Mouse (Mus musculus) olfactory bulb, adult 2 months (tissue): ENCODE measurements around the gene Specc1. TPM values are rescaled to one million over a fixed set of nuclear protein-coding genes. Genes with fewer than 3 reads are reported as not detected.

ENCODE experiments used
- H3K27ac ChIP-seq: fragments of 200-500 bp; 2 replicates; pipeline ENCODE4 v1.5.1; 2012; ENCODE audit warnings: low read depth, low read length; ENCODE audit not compliant: insufficient read depth
- H3K4me1 ChIP-seq: fragments of 200-500 bp; 2 replicates; pipeline ENCODE4 v1.6.1; 2012; ENCODE audit warnings: low read length; ENCODE audit not compliant: control insufficient read depth, insufficient read depth
- H3K4me3 ChIP-seq: fragments of 200-500 bp; 2 replicates; pipeline ENCODE4 v1.5.1; 2012; ENCODE audit warnings: mild to moderate bottlenecking, low read depth, low read length, moderate library complexity; ENCODE audit not compliant: insufficient read depth
- CTCF ChIP-seq: fragments of 200-500 bp; IDR thresholded peaks from 2 replicates; pipeline ENCODE4 v1.5.1; 2012; ENCODE audit warnings: low read depth, mild to moderate bottlenecking, low read length, moderate library complexity; ENCODE audit not compliant: insufficient read depth
- POLR2A ChIP-seq: fragments of 200-500 bp; IDR thresholded peaks from 2 replicates; pipeline ENCODE4 v1.6.1; 2012; ENCODE audit warnings: mild to moderate bottlenecking, low read depth, low read length, moderate library complexity; ENCODE audit not compliant: insufficient read depth
- WGBS: fragments of 180-500 bp; shearing (Covaris S2); methylation state at CpG from one replicate; pipeline ENCODE4 v1.1.7; 2018; 5-methylcytosine and 5-hydroxymethylcytosine counted together
- polyA plus RNA-seq: library from polyadenylated mRNA; stranded (reverse); fragments of >200 nt; gene quantifications from 2 replicates; pipeline ENCODE4 v1.2.4, GENCODE M21; 2012; ENCODE audit warnings: low replicate concordance; ENCODE audit not compliant: missing spikeins, insufficient read depth, insufficient read length

Specc1 gene
- polyA plus RNA-seq, 1 experiment: not detected

DNA sequence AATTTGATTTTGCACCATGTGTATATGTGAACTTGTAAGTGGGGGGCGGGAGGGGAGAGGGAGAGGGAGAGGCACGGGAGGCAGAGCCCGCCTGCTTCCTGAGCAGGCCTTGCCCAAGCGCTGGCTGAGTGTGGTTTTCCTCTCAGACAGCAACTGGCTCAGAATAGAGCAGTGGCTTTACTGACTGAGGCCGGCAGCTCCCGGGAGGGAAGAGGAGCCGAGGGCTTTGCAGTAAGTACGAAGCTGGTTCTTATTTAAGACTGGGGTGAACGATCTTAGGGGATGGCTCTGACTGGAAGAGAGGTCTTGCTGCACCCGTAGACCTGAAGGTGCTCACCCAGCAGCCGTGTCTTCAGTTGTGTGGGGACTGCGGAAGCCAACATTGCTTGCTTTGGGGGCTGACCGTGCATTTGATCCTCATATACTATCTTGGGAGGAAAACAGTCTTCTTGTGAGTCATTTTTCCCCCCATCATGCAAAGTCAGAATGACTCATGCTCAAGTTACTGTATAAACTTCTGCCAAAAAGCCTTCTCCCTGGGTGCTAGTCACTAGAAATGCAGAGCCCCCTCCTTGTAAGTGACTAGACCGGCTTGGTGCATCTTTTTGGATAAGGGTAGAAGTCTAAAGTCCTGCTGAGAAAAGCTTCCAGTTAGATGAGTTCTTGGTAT lies 48.8 kb downstream of the Specc1 start:
- H3K27ac ChIP-seq: peak overlapping the region; percentile 96
- peak overlapping the region; percentile 17; the same call in 1 of the 2 replicates for H3K4me3 ChIP-seq
- peaks cover 27% of the 10 kb centered on the region for H3K4me1 ChIP-seq
- 25% methylated on average over 14 of the region's 14 CpGs for WGBS
- TF ChIP-seq POLR2A (0 out of 2 replicates have a peak, but pooled peaks have one; percentile 13), CTCF (no peak)

DNA sequence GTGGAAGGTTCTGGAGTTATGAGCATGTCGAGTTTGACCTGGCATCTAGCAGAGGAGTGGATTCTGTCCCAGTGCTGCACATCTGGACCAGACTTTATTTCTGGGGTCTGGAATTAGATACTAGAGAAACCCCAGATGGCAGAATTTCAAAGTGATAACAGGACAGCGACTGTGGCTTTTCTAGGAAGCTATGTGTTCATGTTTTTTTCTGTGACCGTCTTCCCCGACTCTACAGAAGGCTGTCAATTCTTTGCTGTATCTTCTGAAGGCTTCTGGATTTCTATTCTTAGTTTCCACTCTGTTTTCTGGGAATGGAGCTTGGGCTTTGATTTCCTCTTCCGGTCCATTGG lies 49.3 kb downstream of the Specc1 start:
- peak overlapping the region; percentile 56; the same call in 1 of the 2 replicates for H3K27ac ChIP-seq
- 56% methylated on average over 5 of the region's 5 CpGs for WGBS
- TF ChIP-seq POLR2A: no peak
- no peak for TF ChIP-seq CTCF
- peaks cover 27% of the 10 kb centered on the region for H3K4me1 ChIP-seq
- H3K4me3 ChIP-seq: no peak overlapping the region

DNA sequence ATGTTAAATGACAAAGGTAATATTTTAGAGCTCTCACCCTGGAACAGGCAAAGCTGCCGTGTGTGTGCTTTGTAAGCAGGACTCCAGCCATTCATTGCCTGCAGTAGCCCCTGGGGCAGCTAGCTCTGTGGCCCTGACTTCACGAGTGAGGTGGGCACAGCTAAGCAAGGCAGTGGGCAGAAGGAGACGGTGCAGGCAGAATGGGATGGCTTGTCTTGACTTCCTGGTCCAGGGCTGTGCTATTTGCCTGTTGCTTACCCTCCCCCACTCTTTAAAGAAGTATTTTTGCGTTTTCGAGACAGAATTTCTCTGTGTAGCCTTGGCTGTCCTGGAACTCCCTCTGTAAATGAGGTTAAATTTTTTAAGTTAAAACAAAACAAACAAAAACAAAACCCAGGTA lies 50.1 kb downstream of the Specc1 start:
- Histone ChIP-seq H3K4me3 (no peak overlapping the region), H3K4me1 (peaks cover 27% of the 10 kb centered on the region), H3K27ac (no peak overlapping the region)
- 54% methylated on average over 5 of the region's 5 CpGs for WGBS
- no peak for TF ChIP-seq CTCF
- TF ChIP-seq POLR2A: no peak

DNA sequence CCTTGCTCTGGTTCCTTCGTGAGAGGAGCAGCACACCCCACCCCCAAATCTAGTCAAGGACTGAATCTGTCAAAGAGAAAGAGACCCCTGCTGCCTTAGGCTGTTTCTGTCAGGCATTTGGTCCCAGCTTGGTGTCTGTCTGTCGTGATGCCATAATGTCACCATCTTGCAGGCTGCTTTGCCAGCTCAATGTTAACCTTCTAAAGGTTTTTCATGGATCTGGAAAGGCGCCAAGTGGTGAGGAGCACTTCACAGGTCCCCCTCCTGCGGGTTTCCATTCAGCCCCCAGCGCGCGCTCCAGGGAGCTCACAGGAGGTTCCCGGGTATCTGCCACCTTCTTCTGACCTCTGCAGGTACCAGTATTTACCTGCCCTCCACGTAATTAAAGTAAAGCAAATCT lies 51.4 kb downstream of the Specc1 start:
- TF ChIP-seq CTCF: no peak
- TF ChIP-seq POLR2A: no peak
- WGBS: 61% methylated on average over 9 of the region's 9 CpGs
- H3K4me1 ChIP-seq: peaks cover 27% of the 10 kb centered on the region
- no peak overlapping the region for H3K27ac ChIP-seq
- H3K4me3 ChIP-seq: no peak overlapping the region

DNA sequence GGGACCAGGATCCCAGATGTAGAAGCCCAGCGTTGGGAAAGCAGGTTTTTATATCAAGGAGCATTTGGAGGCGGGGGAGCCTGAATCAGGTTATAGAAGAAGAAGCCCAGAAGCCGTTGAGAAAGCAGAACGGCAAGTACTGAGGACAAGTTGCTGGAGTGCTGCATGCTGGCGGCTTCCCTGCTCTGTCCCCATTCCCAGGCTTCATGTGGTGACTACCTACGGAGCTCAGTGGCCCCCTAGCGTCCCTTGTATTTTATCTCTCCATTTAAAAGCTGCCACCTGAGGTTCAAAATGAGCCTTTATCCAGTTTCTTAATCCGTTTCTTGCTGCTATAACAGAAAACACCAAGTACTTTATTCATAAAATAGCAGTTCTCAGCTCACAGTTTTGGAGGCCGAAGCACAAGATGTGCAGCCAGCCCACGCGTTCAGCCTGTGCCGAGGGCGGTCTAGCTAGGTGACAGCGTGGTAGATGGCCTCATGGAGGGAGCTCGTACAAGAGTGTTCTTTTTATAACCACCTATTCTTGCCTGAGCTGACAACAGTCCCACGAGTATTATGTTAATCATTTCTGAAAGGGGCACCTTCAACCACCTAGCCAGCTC lies 54.2 kb downstream of the Specc1 start:
- 66% methylated on average over 16 of the region's 16 CpGs for WGBS
- H3K4me1 ChIP-seq: peaks cover 17% of the 10 kb centered on the region
- H3K4me3 ChIP-seq: no peak overlapping the region
- TF ChIP-seq POLR2A (no peak), CTCF (no peak)
- H3K27ac ChIP-seq: no peak overlapping the region

DNA sequence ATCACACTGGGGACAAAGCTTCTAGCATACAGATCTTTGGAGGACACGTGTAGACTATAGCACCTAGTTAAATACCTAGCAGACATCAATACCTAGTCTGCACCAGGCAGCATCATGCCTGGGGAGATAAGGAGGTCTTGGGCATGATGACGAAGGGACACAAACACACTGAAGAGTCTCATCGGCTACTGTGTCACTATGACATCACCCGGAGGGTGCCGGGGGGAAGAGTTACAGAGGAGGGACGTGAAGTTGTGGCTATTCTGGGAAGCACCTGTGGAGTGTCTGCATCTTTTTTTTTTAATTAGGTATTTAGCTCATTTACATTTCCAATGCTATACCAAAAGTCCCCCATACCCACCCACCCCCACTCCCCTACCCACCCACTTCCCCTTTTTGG lies 55.5 kb downstream of the Specc1 start:
- H3K4me1 ChIP-seq: peaks cover 10% of the 10 kb centered on the region; the same call in 1 of the 2 replicates
- no peak overlapping the region for H3K27ac ChIP-seq
- no peak for TF ChIP-seq CTCF
- no peak for TF ChIP-seq POLR2A
- WGBS: 95% methylated on average over 6 of the region's 6 CpGs
- H3K4me3 ChIP-seq: no peak overlapping the region

DNA sequence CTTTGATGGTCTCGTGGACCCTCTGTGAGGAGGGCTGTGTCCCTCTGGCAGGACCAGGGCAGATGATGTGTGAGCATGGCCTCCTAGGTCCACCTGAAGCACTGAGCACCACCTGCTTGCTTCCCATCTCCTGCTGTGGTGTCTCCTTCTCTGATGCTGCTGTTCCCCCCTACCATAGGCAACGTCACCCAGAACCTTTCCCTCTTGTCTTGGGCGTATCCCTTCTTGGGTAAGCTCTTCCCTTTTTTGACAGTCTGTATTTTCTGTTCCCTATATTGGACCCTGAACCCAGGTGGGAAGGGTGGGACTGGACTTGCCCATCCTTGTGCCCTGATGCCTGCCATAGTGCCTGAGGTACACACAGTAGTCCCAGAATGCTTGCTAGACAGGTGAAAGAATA lies 56.9 kb downstream of the Specc1 start:
- 94% methylated on average over 3 of the region's 3 CpGs for WGBS
- H3K4me1 ChIP-seq: peaks cover 4% of the 10 kb centered on the region; the same call in 1 of the 2 replicates
- no peak for TF ChIP-seq POLR2A
- no peak for TF ChIP-seq CTCF
- no peak overlapping the region for H3K4me3 ChIP-seq
- H3K27ac ChIP-seq: no peak overlapping the region

DNA sequence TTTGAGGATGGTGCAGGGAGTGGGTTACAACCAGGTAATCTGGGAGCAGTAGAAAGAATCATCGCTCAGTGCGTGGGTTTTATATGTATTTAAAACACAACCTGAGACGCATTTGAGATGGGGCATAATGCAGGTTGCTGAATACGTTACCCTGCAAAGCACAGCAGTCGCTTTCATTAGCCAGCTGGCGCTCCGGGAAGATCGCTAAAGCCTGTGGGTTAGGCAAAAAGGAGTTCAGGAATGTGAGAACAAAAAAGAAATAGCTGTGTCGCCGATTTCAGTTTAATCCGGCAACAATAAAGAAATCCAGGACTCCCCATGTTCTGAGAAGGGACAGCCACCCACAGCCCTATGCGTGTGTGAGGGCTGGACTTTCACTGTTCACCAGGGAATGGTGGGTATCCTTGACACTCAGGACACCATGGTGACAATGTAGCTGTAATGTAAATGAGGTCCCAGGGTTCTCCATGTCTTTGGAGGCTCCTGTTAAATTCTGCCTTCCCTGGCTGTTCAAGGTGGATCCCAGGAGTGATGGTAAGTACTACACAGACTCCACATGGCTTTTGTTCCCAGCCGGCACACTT lies 58.6 kb downstream of the Specc1 start:
- Histone ChIP-seq H3K4me1 (peaks cover 4% of the 10 kb centered on the region; the same call in 1 of the 2 replicates), H3K4me3 (no peak overlapping the region), H3K27ac (no peak overlapping the region)
- 29% methylated on average over 13 of the region's 13 CpGs for WGBS
- TF ChIP-seq POLR2A (no peak), CTCF (no peak)

DNA sequence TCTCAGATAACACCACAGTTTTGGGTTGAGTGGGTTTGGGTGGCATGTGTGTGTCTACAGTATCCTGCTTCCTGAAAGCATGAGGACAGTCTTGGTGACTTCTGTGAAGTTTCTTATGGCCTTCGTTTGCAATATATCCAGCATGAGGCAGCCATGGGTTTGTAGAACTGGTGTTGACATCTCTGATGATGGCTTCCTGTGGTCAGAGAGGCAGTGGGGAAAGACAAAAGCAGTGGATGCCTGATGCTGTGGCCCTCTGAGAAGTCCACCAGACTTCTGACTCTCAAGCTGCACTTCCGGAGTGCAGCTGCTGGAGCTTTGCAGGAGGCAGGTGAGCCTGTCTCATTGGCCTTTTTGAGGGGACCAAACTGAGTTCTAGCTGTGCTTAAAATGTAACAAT lies 60.4 kb downstream of the Specc1 start:
- no peak overlapping the region for H3K27ac ChIP-seq
- peaks cover 4% of the 10 kb centered on the region; the same call in 1 of the 2 replicates for H3K4me1 ChIP-seq
- WGBS: 77% methylated on average over 2 of the region's 2 CpGs
- no peak for TF ChIP-seq CTCF
- TF ChIP-seq POLR2A: no peak
- H3K4me3 ChIP-seq: no peak overlapping the region
